Mouse (Mus musculus): ENCODE data around the gene Tmem161a. TPM values are rescaled to one million over a fixed set of nuclear protein-coding genes. Genes with fewer than 3 reads are reported as not detected.

Gene Tmem161a
- total and polyA plus RNA-seq, 3 experiments: 48.5 to 73.6 (median 65.0) TPM

GRCm38 (mm10) chr8:70193238-70193637 lies 21.1 kb downstream of the Tmem161a start:
- Histone ChIP-seq H3K27me3 (replicated peaks) (no peaks in the 10 kb centered on the region), H3K9me3 (replicated peaks; ENCODE audit: low read length) (no peaks in the 10 kb centered on the region), H3K36me3 (replicated peaks in 1 of 2; ENCODE audit: control insufficient read depth in 1 of 2, insufficient read depth in 1 of 2, low read length in 1 of 2) (peaks cover 15 to 47% of the 10 kb centered on the region in 2 experiments), H3K4me2 (ENCODE audit: insufficient read depth, low read depth, poor library complexity, severe bottlenecking) (no peak overlapping the region), H3K27ac (ENCODE audit: insufficient read depth, low read depth) (no peak overlapping the region), H3K4me1 (ENCODE audit: control insufficient read depth in 1 of 2, insufficient read depth in 2 of 2) (peaks cover 0 to 4% of the 10 kb centered on the region in 2 experiments; a peak in 1 of 4 replicates), H3K4me3 (replicated peaks in 1 of 3; ENCODE audit: low read depth in 2 of 3, low read length in 2 of 3, poor library complexity in 1 of 3) (no peak overlapping the region), H3K79me2 (replicated peaks; ENCODE audit: control insufficient read depth, extremely low read depth, insufficient read depth, poor library complexity, severe bottlenecking) (no peaks in the 10 kb centered on the region), H3K9ac (ENCODE audit: insufficient read depth, low read depth) (no peak overlapping the region)
- no peak for DNase-seq (ENCODE audit: extremely low read depth)
- in situ Hi-C loops (cut with MboI; ENCODE audit: low pct_ligation_motif_present, low pct_unique_long_range_greater_than_20kb, low sequenced_read_pairs): no loop called here
- dilution Hi-C loops (cut with MboI; ENCODE audit: extremely low pct_ligation_motif_present, extremely low pct_unique_long_range_greater_than_20kb, low sequenced_read_pairs): no loop called here
- TF ChIP-seq CHD2 (IDR thresholded peaks at IDR 0.05; ENCODE audit: low read length): no peak
- TF ChIP-seq E2F4 (IDR thresholded peaks at IDR 0.05; ENCODE audit: insufficient replicate concordance, low read depth, low read length): no peak
- TF ChIP-seq USF2 (conservative IDR thresholded peaks at IDR 0.05; ENCODE audit: low read depth, low read length): no peak
- TF ChIP-seq ZC3H11A (IDR thresholded peaks at IDR 0.05; ENCODE audit: low read depth, low read length): no peak
- no peak for TF ChIP-seq TBP (conservative IDR thresholded peaks at IDR 0.05; ENCODE audit: low read depth, low read length)
- no peak for TF ChIP-seq POLR2AphosphoS2 (IDR thresholded peaks at IDR 0.05; ENCODE audit: low read depth, low read length)
- TF ChIP-seq PAX5 (IDR thresholded peaks at IDR 0.05; ENCODE audit: low read length): no peak
- TF ChIP-seq IRF4 (IDR thresholded peaks at IDR 0.05; ENCODE audit: low read depth, low read length): no peak
- no peak for TF ChIP-seq TCF12 (IDR thresholded peaks at IDR 0.05; ENCODE audit: low read depth, low read length)
- no peak for TF ChIP-seq GABPA (IDR thresholded peaks at IDR 0.05; ENCODE audit: insufficient replicate concordance, low read depth, low read length)
- TF ChIP-seq UBTF (IDR thresholded peaks at IDR 0.05; ENCODE audit: low read depth, low read length): no peak
- TF ChIP-seq ETS1 (conservative IDR thresholded peaks at IDR 0.05; ENCODE audit: low read depth, low read length): no peak
- no peak for TF ChIP-seq MAX (IDR thresholded peaks at IDR 0.05; ENCODE audit: low read length)
- TF ChIP-seq USF1 (IDR thresholded peaks at IDR 0.05; ENCODE audit: low read depth, low read length): no peak
- TF ChIP-seq MXI1 (IDR thresholded peaks at IDR 0.05; ENCODE audit: low read depth, low read length): no peak
- no peak for TF ChIP-seq MAFK (IDR thresholded peaks at IDR 0.05; ENCODE audit: insufficient replicate concordance, low read length)
- TF ChIP-seq RAD21 (IDR thresholded peaks at IDR 0.05; ENCODE audit: low read depth, low read length): no peak
- TF ChIP-seq JUN (IDR thresholded peaks at IDR 0.05; ENCODE audit: insufficient read depth, low read depth, low read length): no peak
- no peak for TF ChIP-seq ELF1 (IDR thresholded peaks at IDR 0.05; ENCODE audit: low read depth, low read length)
- TF ChIP-seq NRF1 (IDR thresholded peaks at IDR 0.05; ENCODE audit: low read depth, low read length): no peak

GRCm38 (mm10) chr8:70194191-70194590 lies 22.0 kb downstream of the Tmem161a start:
- H3K4me1 ChIP-seq (ENCODE audit: control insufficient read depth in 1 of 2, insufficient read depth in 2 of 2): peaks cover 0 to 4% of the 10 kb centered on the region in 2 experiments; a peak in 1 of 4 replicates
- dilution Hi-C loops (cut with MboI; ENCODE audit: extremely low pct_ligation_motif_present, extremely low pct_unique_long_range_greater_than_20kb, low sequenced_read_pairs) (no loop called here), in situ Hi-C loops (cut with MboI; ENCODE audit: low pct_ligation_motif_present, low pct_unique_long_range_greater_than_20kb, low sequenced_read_pairs) (no loop called here)
- no peak overlapping the region for H3K9ac ChIP-seq (ENCODE audit: insufficient read depth, low read depth)
- H3K27ac ChIP-seq (ENCODE audit: insufficient read depth, low read depth): no peak overlapping the region
- DNase-seq (ENCODE audit: extremely low read depth): no peak
- H3K4me2 ChIP-seq (ENCODE audit: insufficient read depth, low read depth, poor library complexity, severe bottlenecking): no peak overlapping the region
- H3K36me3 ChIP-seq (replicated peaks in 1 of 2; ENCODE audit: control insufficient read depth in 1 of 2, insufficient read depth in 1 of 2, low read length in 1 of 2): peaks cover 10 to 38% of the 10 kb centered on the region in 2 experiments
- TF ChIP-seq EP300 (IDR thresholded peaks at IDR 0.05; ENCODE audit: low read length) (no peak), ETS1 (conservative IDR thresholded peaks at IDR 0.05; ENCODE audit: low read depth, low read length) (no peak), MAX (IDR thresholded peaks at IDR 0.05; ENCODE audit: low read length) (no peak), TCF12 (IDR thresholded peaks at IDR 0.05; ENCODE audit: low read depth, low read length) (no peak), POLR2AphosphoS2 (IDR thresholded peaks at IDR 0.05; ENCODE audit: low read depth, low read length) (no peak), MAFK (IDR thresholded peaks at IDR 0.05; ENCODE audit: insufficient replicate concordance, low read length) (no peak), MAZ (IDR thresholded peaks at IDR 0.05; ENCODE audit: low read depth, low read length) (no peak), BHLHE40 (IDR thresholded peaks at IDR 0.05; ENCODE audit: low read depth, low read length) (no peak), ZC3H11A (IDR thresholded peaks at IDR 0.05; ENCODE audit: low read depth, low read length) (no peak), ZMIZ1 (IDR thresholded peaks at IDR 0.05; ENCODE audit: low read depth, low read length) (no peak)
- no peak overlapping the region for H3K4me3 ChIP-seq (replicated peaks in 1 of 3; ENCODE audit: low read depth in 2 of 3, low read length in 2 of 3, poor library complexity in 1 of 3)
- no peaks in the 10 kb centered on the region for H3K79me2 ChIP-seq (replicated peaks; ENCODE audit: control insufficient read depth, extremely low read depth, insufficient read depth, poor library complexity, severe bottlenecking)
- H3K27me3 ChIP-seq (replicated peaks): no peaks in the 10 kb centered on the region
- no peaks in the 10 kb centered on the region for H3K9me3 ChIP-seq (replicated peaks; ENCODE audit: low read length)
